Mouse (Mus musculus): ENCODE measurements around the gene Fam133b. TPM values are rescaled to one million over a fixed set of nuclear protein-coding genes. Genes with fewer than 3 reads are reported as not detected.
A peak's percentile ranks its signal among the peaks of the same experiment; 100 is the strongest.

Fam133b gene
- 10 to 100 TPM; 37.5 to 44.9 (median 41.4) TPM for total RNA-seq (2022)

GRCm38 (mm10) chr5:3543629-3544479, at the start of gene Fam133b:
Fam133b (plus strand) TSS chr5:3543833.
- peak; percentile 88 to 96 for DNase-seq (ENCODE audit: low spot score in 2 of 2)

GRCm38 (mm10) chr5:3493968-3494367, 49.7 kb upstream of the Fam133b start:
- no peak for DNase-seq (ENCODE audit: low spot score in 2 of 2)

- DNase-seq (ENCODE audit: low spot score in 2 of 2), result no peak
These were observed 49.0 kb upstream of the Fam133b start for GRCm38 (mm10) chr5:3494452-3495187.

- no peak for DNase-seq (ENCODE audit: low spot score in 2 of 2)
These were observed 46.1 kb upstream of the Fam133b start for GRCm38 (mm10) chr5:3497505-3497925.

GRCm38 (mm10) chr5:3500298-3500697, 43.3 kb upstream of the Fam133b start:
- DNase-seq (ENCODE audit: low spot score in 2 of 2), result no peak

GRCm38 (mm10) chr5:3500957-3501563, 42.6 kb upstream of the Fam133b start:
- DNase-seq (ENCODE audit: low spot score in 2 of 2), result no peak

GRCm38 (mm10) chr5:3501564-3502001, 42.0 kb upstream of the Fam133b start:
- DNase-seq (ENCODE audit: low spot score in 2 of 2), result no peak

- no peak for DNase-seq (ENCODE audit: low spot score in 2 of 2)
These were observed 40.9 kb upstream of the Fam133b start for GRCm38 (mm10) chr5:3502610-3503350.

GRCm38 (mm10) chr5:3503373-3503772, 40.3 kb upstream of the Fam133b start:
- DNase-seq (ENCODE audit: low spot score in 2 of 2), result no peak

GRCm38 (mm10) chr5:3503836-3504323, 39.8 kb upstream of the Fam133b start:
- no peak for DNase-seq (ENCODE audit: low spot score in 2 of 2)

GRCm38 (mm10) chr5:3504453-3504852, 39.2 kb upstream of the Fam133b start:
- no peak for DNase-seq (ENCODE audit: low spot score in 2 of 2)

- DNase-seq (ENCODE audit: low spot score in 2 of 2), result no peak
These were observed 38.1 kb upstream of the Fam133b start for GRCm38 (mm10) chr5:3505553-3505952.

- no peak for DNase-seq (ENCODE audit: low spot score in 2 of 2)
These were observed 34.9 kb upstream of the Fam133b start for GRCm38 (mm10) chr5:3508480-3509381.

- no peak for DNase-seq (ENCODE audit: low spot score in 2 of 2)
These were observed 34.1 kb upstream of the Fam133b start for GRCm38 (mm10) chr5:3509503-3509902.

GRCm38 (mm10) chr5:3511097-3511795, 32.4 kb upstream of the Fam133b start:
- no peak for DNase-seq (ENCODE audit: low spot score in 2 of 2)

GRCm38 (mm10) chr5:3512584-3512983, 31.0 kb upstream of the Fam133b start:
- DNase-seq (ENCODE audit: low spot score in 2 of 2), result no peak

GRCm38 (mm10) chr5:3514901-3515311, 28.7 kb upstream of the Fam133b start:
- no peak for DNase-seq (ENCODE audit: low spot score in 2 of 2)

GRCm38 (mm10) chr5:3515477-3515876, 28.2 kb upstream of the Fam133b start:
- no peak for DNase-seq (ENCODE audit: low spot score in 2 of 2)

GRCm38 (mm10) chr5:3516481-3517075, 27.1 kb upstream of the Fam133b start:
- no peak for DNase-seq (ENCODE audit: low spot score in 2 of 2)

Measured in left cerebral cortex, adult 8-10 months (tissue).